Mouse (Mus musculus) embryonic fibroblast, embryonic 13.5 days (primary cell): Measurements from ENCODE around the gene Zdhhc14. TPM values are rescaled to one million over a fixed set of nuclear protein-coding genes. Genes with fewer than 3 reads are reported as not detected.

Source experiments
- H3K27ac ChIP-seq: 2 replicates; pipeline ENCODE4 v1.5.1; 2012; ENCODE audit warnings: low read length, control low read depth, inconsistent platforms; ENCODE audit not compliant: insufficient read depth
- H3K4me1 ChIP-seq: 2 replicates; pipeline ENCODE4 v1.6.1; 2011; ENCODE audit warnings: low read length; ENCODE audit not compliant: control insufficient read depth, insufficient read depth
- H3K4me3 ChIP-seq: 2 replicates; pipeline ENCODE4 v1.5.1; 2011; ENCODE audit warnings: mild to moderate bottlenecking, control low read depth, low read length; ENCODE audit not compliant: insufficient read depth
- CTCF ChIP-seq: IDR thresholded peaks from 2 replicates; pipeline ENCODE4 v1.5.1; 2011; ENCODE audit warnings: mild to moderate bottlenecking, control low read depth, low read length, moderate library complexity, borderline replicate concordance; ENCODE audit not compliant: insufficient read depth
- POLR2A ChIP-seq: IDR thresholded peaks from 2 replicates; pipeline ENCODE4 v1.6.1; 2011; ENCODE audit warnings: low read depth, mild to moderate bottlenecking, control low read depth, low read length, moderate library complexity
- polyA plus RNA-seq: library from polyadenylated mRNA; stranded (reverse); fragments of >200 nt; gene quantifications from 2 replicates; pipeline ENCODE4 v1.2.4, GENCODE M21; 2011; ENCODE audit warnings: low read depth; ENCODE audit not compliant: missing spikeins, insufficient read length

Gene Zdhhc14
- polyA plus RNA-seq, 1 experiment = 2.2 TPM

DNA sequence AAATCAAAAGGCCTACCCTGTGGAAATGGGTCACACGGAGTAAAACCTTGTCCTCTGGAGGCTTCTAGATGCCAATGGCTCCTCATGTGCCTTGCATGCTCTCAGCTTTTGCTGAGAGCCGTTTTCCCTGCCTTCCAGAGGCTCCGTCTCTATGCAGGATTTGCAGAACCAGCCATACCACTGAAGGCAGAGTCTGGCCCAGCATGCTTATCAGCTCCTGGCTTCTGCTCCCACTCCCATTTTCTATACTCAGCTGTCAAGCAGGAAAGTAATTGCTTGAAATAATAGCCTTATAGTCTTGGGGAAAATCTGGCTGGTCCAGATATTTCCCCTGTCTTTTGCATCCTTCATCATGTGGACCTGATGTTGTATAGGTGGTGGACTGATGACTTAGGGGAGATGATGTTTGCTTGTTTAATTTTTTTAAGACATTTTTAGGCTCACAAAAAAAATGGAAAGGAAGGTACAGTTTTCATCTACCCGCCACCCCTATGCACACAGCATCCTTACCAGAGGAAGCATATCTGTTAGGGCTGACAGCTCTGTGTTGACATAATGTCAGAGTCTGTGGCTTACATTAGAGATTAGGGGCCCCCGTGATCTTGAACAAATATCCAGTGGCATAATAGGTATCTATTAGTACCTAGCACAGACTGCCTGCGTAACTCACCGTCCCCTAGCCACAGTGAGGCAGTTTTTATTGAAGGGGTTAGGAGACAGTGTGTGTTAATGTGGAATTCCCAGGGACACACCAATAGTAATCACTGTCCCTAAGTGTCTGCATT is 218.2 kb downstream of the Zdhhc14 start:
- no peak overlapping the region for H3K4me3 ChIP-seq

DNA sequence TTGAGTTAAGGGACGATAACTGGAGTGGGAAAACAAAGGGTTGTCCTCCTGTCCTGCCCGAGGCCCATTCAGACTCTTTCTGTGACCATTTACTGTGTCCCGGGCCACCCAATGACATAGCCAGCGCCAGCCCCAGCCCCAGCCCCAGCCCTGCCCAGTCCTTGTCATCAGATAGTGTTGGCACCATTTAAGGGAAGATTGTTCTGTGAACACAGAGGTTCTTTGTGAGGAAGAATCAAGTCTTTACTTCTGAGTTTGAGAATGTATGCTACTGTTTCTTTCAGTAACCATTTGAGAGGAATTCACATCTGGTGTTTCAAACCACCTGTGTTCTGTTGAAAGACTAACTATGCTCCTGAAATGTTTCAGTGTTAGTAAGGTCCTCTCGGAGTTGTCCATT is 219.5 kb downstream of the Zdhhc14 start:
- TF ChIP-seq POLR2A (no peak), CTCF (no peak)
- no peak overlapping the region for H3K4me3 ChIP-seq
- no peak overlapping the region for H3K27ac ChIP-seq
- H3K4me1 ChIP-seq = peaks cover 5% of the 10 kb centered on the region; the same call in 1 of the 2 replicates

More for the DNA sequence above, 218.2 kb downstream of the Zdhhc14 start:
- no peak for TF ChIP-seq CTCF
- TF ChIP-seq POLR2A = no peak
- Histone ChIP-seq H3K27ac (no peak overlapping the region), H3K4me1 (no peaks in the 10 kb centered on the region)

DNA sequence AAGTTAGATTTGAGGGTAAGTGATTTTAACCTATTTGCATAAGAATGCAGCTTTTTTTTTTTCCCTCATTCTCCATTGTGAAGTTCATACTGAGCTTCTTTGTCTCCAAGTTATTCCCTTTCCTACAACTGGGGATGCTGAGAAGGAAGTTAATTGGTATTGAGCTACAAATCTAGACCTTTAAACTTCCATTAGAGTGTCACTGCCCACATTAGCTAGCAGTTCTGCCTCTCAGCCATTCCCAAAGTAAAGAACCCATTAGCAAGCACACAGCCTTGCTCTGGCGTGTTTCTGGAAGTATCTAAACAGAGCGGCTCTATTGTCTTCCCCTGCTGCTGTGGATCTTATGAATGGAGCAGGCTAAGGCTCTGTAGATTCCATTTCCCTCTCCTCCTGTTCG is 220.8 kb downstream of the Zdhhc14 start:
- peaks cover 5% of the 10 kb centered on the region; the same call in 1 of the 2 replicates for H3K4me1 ChIP-seq
- H3K27ac ChIP-seq = no peak overlapping the region
- no peak for TF ChIP-seq POLR2A
- no peak for TF ChIP-seq CTCF

DNA sequence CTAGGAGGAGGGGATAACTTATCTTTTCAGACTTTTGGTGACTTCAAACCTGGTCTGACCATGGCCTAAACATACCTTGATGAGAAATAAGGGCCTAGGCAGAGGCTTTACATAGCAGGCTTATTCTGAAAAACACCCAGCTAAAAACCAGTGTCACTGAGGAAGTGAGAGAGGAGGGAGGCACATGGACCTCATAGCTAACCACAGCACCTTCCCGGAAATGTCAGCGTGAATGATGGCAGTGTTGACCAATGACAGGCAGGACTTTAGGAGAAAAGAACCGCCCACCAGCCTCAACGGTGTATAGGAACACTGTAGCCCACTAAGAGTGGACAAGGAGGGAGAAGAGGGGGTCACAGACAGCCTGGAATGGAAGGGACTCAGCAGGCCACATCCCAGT is 224.6 kb downstream of the Zdhhc14 start:
- TF ChIP-seq POLR2A = no peak
- Histone ChIP-seq H3K27ac (no peak overlapping the region), H3K4me1 (peaks cover 5% of the 10 kb centered on the region; the same call in 1 of the 2 replicates), H3K4me3 (no peak overlapping the region)

More for the DNA sequence above, 220.8 kb downstream of the Zdhhc14 start:
- H3K4me3 ChIP-seq = no peak overlapping the region

DNA sequence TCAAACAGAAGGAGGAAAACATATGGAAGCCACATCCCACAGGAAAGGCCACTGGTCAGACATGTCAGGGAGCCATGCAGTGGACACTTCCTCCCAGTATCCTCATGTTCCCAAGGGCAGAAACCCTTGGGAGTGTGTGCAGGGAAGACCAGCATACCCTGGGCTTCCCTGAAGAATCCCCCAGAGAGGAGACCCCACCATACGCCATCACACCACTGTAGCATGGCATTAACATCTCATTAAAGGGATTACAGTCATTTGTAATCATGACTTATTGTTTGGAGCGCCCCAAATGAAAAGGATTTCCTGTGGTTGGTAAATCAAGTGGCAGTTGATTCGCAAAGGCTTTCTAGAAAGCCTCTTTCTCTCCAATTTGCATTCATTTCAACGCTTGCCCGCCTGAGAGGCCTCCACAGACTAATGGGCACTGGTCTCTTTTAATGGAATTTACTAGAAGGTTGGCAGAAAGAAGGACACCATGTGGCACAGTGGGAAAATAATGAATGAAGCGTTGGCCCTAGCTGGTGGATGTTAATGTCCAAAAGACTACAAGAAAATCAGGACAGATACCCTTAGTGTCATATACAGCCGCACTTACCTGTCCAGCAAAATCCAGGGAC is 226.5 kb downstream of the Zdhhc14 start:
- Histone ChIP-seq H3K4me3 (no peak overlapping the region), H3K27ac (no peak overlapping the region), H3K4me1 (peaks cover 7% of the 10 kb centered on the region; the same call in 1 of the 2 replicates)
- no peak for TF ChIP-seq CTCF
- TF ChIP-seq POLR2A = no peak

DNA sequence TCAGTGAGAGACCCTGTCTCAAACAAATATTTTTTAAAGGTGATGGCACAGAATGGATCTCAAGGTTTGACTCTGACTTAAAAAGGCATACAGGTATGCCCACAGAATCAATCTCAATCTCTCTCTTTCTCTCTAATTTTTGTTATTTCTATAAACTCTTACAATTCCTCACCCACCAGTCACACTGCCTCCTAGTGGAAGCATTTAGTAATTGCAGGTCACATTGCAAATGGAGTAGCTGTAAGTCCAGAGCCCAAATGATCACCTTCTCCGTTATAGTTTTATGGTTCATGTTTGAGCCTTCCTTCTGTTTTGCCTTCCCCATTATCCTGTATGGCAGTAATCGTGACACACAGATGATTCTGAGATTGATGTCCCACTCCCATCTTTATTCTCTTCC is 230.4 kb downstream of the Zdhhc14 start:
- TF ChIP-seq POLR2A = no peak
- TF ChIP-seq CTCF = no peak
- Histone ChIP-seq H3K27ac (no peak overlapping the region), H3K4me1 (peaks cover 2% of the 10 kb centered on the region; the same call in 1 of the 2 replicates), H3K4me3 (no peak overlapping the region)

DNA sequence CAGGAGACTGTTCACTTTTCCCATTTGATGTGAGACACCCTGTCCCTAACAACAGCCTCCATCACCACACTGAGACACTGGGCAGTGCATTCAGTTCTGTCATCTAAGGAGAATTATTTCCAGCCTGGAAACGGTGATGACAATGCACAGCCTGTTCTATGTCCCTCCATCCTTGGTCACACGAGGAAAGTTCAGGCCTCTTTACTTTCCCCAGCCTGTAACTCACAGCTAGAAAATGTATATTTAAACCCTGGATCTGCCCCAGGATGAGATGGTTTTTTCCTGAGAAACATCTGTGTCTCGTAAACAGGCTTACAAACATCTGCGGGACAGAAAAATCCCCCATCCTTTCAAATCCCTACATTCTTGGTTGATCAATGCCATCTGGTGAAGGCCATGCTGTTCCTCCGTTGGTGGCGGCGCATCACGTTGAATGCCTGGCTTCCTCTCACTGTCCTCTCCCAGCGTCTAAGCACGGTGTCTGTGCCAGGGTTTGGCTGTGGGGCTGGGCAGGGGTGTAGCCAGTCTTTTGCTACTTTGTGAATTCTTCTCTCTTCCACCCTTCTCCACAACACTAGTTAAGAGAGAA is 231.3 kb downstream of the Zdhhc14 start:
- TF ChIP-seq POLR2A (no peak), CTCF (no peak)
- Histone ChIP-seq H3K27ac (0 out of 2 replicates have a peak overlapping the region, but pooled peaks have one; percentile 35), H3K4me1 (peaks cover 2% of the 10 kb centered on the region; the same call in 1 of the 2 replicates), H3K4me3 (no peak overlapping the region)

DNA sequence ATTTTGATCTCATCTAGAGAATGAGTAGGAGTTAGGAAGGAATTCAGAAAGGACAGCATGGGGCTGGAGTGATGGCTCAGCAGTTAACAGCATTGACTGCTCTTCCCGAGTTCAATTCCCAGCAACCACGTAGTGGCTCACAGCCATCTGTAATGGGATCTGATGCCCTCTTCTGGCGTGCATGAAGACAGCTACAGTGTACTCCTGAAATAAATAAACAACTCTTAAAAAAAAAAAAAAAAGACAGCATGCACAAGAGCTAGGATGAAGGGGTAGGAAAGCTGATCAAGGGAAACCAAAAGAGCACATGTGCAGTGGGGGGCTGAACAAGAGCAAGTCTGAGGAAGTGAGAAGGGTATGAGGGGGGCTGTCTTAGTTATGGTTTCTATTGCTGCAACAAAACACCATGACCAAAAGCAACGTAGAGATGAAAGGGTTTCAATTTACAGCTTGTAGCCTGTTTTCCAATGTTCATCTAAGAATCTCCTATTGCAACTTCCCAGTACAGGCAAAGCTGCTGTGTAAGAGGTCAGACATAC is 237.3 kb downstream of the Zdhhc14 start:
- Histone ChIP-seq H3K4me3 (no peak overlapping the region), H3K4me1 (no peaks in the 10 kb centered on the region), H3K27ac (no peak overlapping the region)
- TF ChIP-seq POLR2A (no peak), CTCF (no peak)

DNA sequence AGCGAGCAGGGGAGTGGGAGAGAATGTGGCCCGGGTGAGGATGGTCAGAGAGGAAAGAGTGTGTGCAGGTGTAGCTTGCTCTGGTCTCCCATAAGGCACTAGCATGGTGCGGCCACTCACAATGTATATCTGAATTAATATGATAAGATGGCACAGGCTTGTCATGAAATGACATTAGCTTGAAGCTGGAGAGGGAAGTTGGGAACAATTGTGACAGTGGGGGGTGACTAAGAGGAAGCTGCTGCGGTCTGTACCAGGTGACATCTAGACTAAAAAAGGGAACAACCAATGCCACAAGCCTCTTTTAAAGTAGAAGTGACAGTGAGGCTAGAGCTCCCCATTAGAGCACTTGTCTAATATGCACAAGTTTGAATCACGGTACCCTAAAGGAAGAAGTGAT is 238.2 kb downstream of the Zdhhc14 start:
- TF ChIP-seq CTCF (no peak), POLR2A (no peak)

More for the DNA sequence above, 238.2 kb downstream of the Zdhhc14 start:
- Histone ChIP-seq H3K4me1 (no peaks in the 10 kb centered on the region), H3K27ac (no peak overlapping the region), H3K4me3 (no peak overlapping the region)
